30 mouse cellular contexts compared by ENCODE assay signal in the genomic region with DNA sequence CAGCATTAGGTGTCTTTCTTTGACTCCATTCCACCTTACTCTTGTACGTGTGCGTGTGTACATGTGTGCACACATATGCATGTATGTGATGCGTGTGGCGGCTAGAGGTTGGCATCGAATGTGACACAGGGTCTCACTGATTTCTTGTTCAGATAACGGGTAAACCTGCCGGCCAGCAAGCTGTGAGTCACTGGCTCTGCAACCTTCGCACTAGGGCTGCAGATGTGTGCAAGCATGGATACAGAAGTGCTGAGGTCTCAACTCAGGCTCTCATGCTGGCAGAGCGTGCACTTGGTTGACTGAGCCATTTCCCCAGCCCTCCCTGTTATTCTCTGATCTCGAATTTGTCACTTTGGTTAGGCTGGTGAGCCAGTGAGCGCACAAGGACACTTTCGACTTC. TPM values are rescaled to one million over a fixed set of nuclear protein-coding genes. Genes with fewer than 3 reads are reported as not detected.
A peak's percentile ranks its signal among the peaks of the same experiment; 100 is the strongest.
DNase-seq lines count a peak whose midpoint lies in the region; ATAC-seq and TF ChIP-seq lines count a peak whose summit lies in the region.
"Had no signal": no experiment of that assay in that cellular context is flagged by ENCODE, and none has a peak within 500 bp of the region (broad histone marks: within the 10 kb centered on the region; RNA-seq: fewer than 3 reads in every experiment).

No protein-coding gene starts in this region.

- 0 out of 2 replicates have a peak overlapping the region, but pooled peaks have one; percentile 13 for H3K9ac ChIP-seq in hindbrain, embryonic 12.5 days
- H3K9ac ChIP-seq in hindbrain, embryonic 13.5 days, result no peak overlapping the region
- H3K9ac ChIP-seq in midbrain, embryonic 11.5 days (ENCODE audit: low read length), result no peak overlapping the region
- H3K9ac ChIP-seq in intestine, postnatal 0 days (ENCODE audit: low read depth, low read length), result no peak overlapping the region
- H3K9ac ChIP-seq: embryonic facial prominence, embryonic 12.5 days; heart, embryonic 12.5 days; hindbrain, embryonic 15.5 days; neural tube, embryonic 12.5 days had no signal

- 96% methylated on average over 12 of the region's 12 CpGs for WGBS in hindbrain, embryonic 12.5 days
- 95% methylated on average over 12 of the region's 12 CpGs for WGBS in hindbrain, embryonic 13.5 days
- 92% methylated on average over 12 of the region's 12 CpGs for WGBS in midbrain, embryonic 11.5 days
- WGBS in midbrain, embryonic 10.5 days, result 92% methylated on average over 12 of the region's 12 CpGs
- 78% methylated on average over 12 of the region's 12 CpGs for WGBS in intestine, postnatal 0 days

- DNase-seq in midbrain, embryonic 11.5 days (ENCODE audit: low spot score, missing footprints), result peak; percentile 14
- DNase-seq in midbrain, embryonic 10.5 days (ENCODE audit: low spot score), result no peak
- no peak for DNase-seq in B cell, adult 2 months
- no peak for DNase-seq in kidney, adult 18-20 months
- DNase-seq: adrenal gland, postnatal 25 days; cerebellum, adult 11-12 months; cerebellum, adult 9-11 months; embryo, embryonic 11 days; gastrocnemius, postnatal 14 days; heart, adult 11 months; heart, postnatal 4 days; kidney, adult 9 months; kidney, postnatal 10 days; layer of hippocampus, postnatal 36 days; left cerebral cortex, postnatal 4 days; lung, postnatal 36 days; right cerebral cortex, adult 18-20 months; right cerebral cortex, postnatal 4 days had no signal

- H3K4me3 ChIP-seq in hindbrain, embryonic 12.5 days, result no peak overlapping the region
- no peak overlapping the region for H3K4me3 ChIP-seq in hindbrain, embryonic 13.5 days
- no peak overlapping the region for H3K4me3 ChIP-seq in midbrain, embryonic 11.5 days (ENCODE audit: low read depth, low read length)
- H3K4me3 ChIP-seq in midbrain, embryonic 10.5 days, result no peak overlapping the region
- no peak overlapping the region for H3K4me3 ChIP-seq in intestine, postnatal 0 days (ENCODE audit: low read depth, low read length)
- H3K4me3 ChIP-seq: embryonic facial prominence, embryonic 12.5 days; heart, embryonic 12.5 days; hindbrain, embryonic 15.5 days; neural tube, embryonic 12.5 days had no signal

- peaks cover 25% of the 10 kb centered on the region for H3K4me1 ChIP-seq in hindbrain, embryonic 12.5 days
- H3K4me1 ChIP-seq in hindbrain, embryonic 13.5 days (replicated peaks), result peaks cover 42% of the 10 kb centered on the region
- peaks cover 17% of the 10 kb centered on the region for H3K4me1 ChIP-seq in midbrain, embryonic 11.5 days (ENCODE audit: control insufficient read depth, insufficient read depth, low read length)
- peaks cover 38% of the 10 kb centered on the region for H3K4me1 ChIP-seq in midbrain, embryonic 10.5 days
- H3K4me1 ChIP-seq in intestine, postnatal 0 days (replicated peaks; ENCODE audit: control insufficient read depth, insufficient read depth, low read length), result peaks cover 7% of the 10 kb centered on the region; the same call in 1 of the 2 replicates

- no peak for TF ChIP-seq CTCF in intestine, postnatal 0 days (IDR thresholded peaks at IDR 0.05; ENCODE audit: low read depth)

- H3K36me3 ChIP-seq in hindbrain, embryonic 12.5 days, result peaks cover 9% of the 10 kb centered on the region; the same call in 1 of the 2 replicates
- H3K36me3 ChIP-seq in hindbrain, embryonic 13.5 days, result no peaks in the 10 kb centered on the region
- no peaks in the 10 kb centered on the region for H3K36me3 ChIP-seq in midbrain, embryonic 11.5 days (ENCODE audit: control insufficient read depth, insufficient read depth, low read length)
- H3K36me3 ChIP-seq in midbrain, embryonic 10.5 days, result peaks cover 12% of the 10 kb centered on the region
- no peaks in the 10 kb centered on the region; the same call in 1 of the 2 replicates for H3K36me3 ChIP-seq in intestine, postnatal 0 days (ENCODE audit: control insufficient read depth, insufficient read depth)
- H3K36me3 ChIP-seq: hindbrain, embryonic 15.5 days had no signal

- no peak for ATAC-seq in hindbrain, embryonic 12.5 days (ENCODE audit: low FRiP score)
- no peak for ATAC-seq in hindbrain, embryonic 13.5 days (ENCODE audit: low FRiP score)
- no peak for ATAC-seq in midbrain, embryonic 11.5 days (ENCODE audit: low FRiP score)
- ATAC-seq in intestine, postnatal 0 days, result no peak
- ATAC-seq: CD4-positive, CD25-positive, alpha-beta regulatory T cell, adult 4 months; forebrain, embryonic 14.5 days; inflammation-experienced regulatory T-cells, adult 6 months; midbrain, embryonic 16.5 days; Patski had no signal

- no peaks in the 10 kb centered on the region for H3K9me3 ChIP-seq in hindbrain, embryonic 12.5 days (replicated peaks)
- no peaks in the 10 kb centered on the region for H3K9me3 ChIP-seq in hindbrain, embryonic 13.5 days
- H3K9me3 ChIP-seq in midbrain, embryonic 11.5 days (ENCODE audit: control insufficient read depth, low read length), result no peaks in the 10 kb centered on the region
- H3K9me3 ChIP-seq in midbrain, embryonic 10.5 days (replicated peaks), result no peaks in the 10 kb centered on the region
- H3K9me3 ChIP-seq in intestine, postnatal 0 days (ENCODE audit: control insufficient read depth), result no peaks in the 10 kb centered on the region
- H3K9me3 ChIP-seq: embryonic facial prominence, embryonic 12.5 days; heart, embryonic 12.5 days; hindbrain, embryonic 15.5 days; neural tube, embryonic 12.5 days had no signal

- no peak overlapping the region for H3K4me2 ChIP-seq in hindbrain, embryonic 12.5 days (replicated peaks)
- H3K4me2 ChIP-seq in hindbrain, embryonic 13.5 days, result no peak overlapping the region
- H3K4me2 ChIP-seq in midbrain, embryonic 11.5 days, result no peak overlapping the region
- no peak overlapping the region for H3K4me2 ChIP-seq in intestine, postnatal 0 days (replicated peaks; ENCODE audit: low read depth)
- H3K4me2 ChIP-seq: embryonic facial prominence, embryonic 12.5 days; heart, embryonic 12.5 days; hindbrain, embryonic 15.5 days; neural tube, embryonic 12.5 days had no signal

- no peak overlapping the region for H3K27ac ChIP-seq in hindbrain, embryonic 12.5 days
- H3K27ac ChIP-seq in hindbrain, embryonic 13.5 days, result no peak overlapping the region
- H3K27ac ChIP-seq in midbrain, embryonic 11.5 days (ENCODE audit: low read depth, low read length), result no peak overlapping the region
- no peak overlapping the region for H3K27ac ChIP-seq in midbrain, embryonic 10.5 days (replicated peaks)
- 0 out of 2 replicates have a peak overlapping the region, but pooled peaks have one; percentile 2 for H3K27ac ChIP-seq in intestine, postnatal 0 days (ENCODE audit: low read depth, low read length)
- H3K27ac ChIP-seq: embryonic facial prominence, embryonic 12.5 days; hindbrain, embryonic 15.5 days; neural tube, embryonic 12.5 days had no signal

- H3K27me3 ChIP-seq in hindbrain, embryonic 12.5 days, result peaks cover 6% of the 10 kb centered on the region; the same call in 1 of the 2 replicates
- H3K27me3 ChIP-seq in hindbrain, embryonic 13.5 days, result no peaks in the 10 kb centered on the region
- H3K27me3 ChIP-seq in midbrain, embryonic 11.5 days (ENCODE audit: control insufficient read depth, insufficient read depth, low read length), result no peaks in the 10 kb centered on the region
- no peaks in the 10 kb centered on the region for H3K27me3 ChIP-seq in midbrain, embryonic 10.5 days (ENCODE audit: low read depth, poor library complexity, severe bottlenecking)
- no peaks in the 10 kb centered on the region for H3K27me3 ChIP-seq in intestine, postnatal 0 days (replicated peaks; ENCODE audit: control insufficient read depth, insufficient read depth, low read length)
- H3K27me3 ChIP-seq: embryonic facial prominence, embryonic 12.5 days; heart, embryonic 12.5 days; hindbrain, embryonic 15.5 days; neural tube, embryonic 12.5 days; Patski had no signal

RNA-seq across cellular contexts. Expression of a gene that starts 3.2 kb away (rescaled TPM):
- polyA plus RNA-seq in hindbrain, embryonic 12.5 days (2016; fragmentation: Nextera tagmentation; extraction: Ambion mirVana), result 113 and 114 TPM in 2 replicates
- 122 TPM in 2 replicates for polyA plus RNA-seq in hindbrain, embryonic 13.5 days (2015; fragmentation: Nextera tagmentation; extraction: Ambion mirVana)
- 135 and 144 TPM in 2 replicates for polyA plus RNA-seq in midbrain, embryonic 11.5 days (2014; fragmentation: Nextera tagmentation; extraction: Ambion mirVana)
- 176 and 189 TPM in 2 replicates for polyA plus RNA-seq in midbrain, embryonic 10.5 days (2016; fragmentation: Nextera tagmentation; extraction: Ambion mirVana)
- 122 and 124 TPM in 2 replicates for polyA plus RNA-seq in intestine, postnatal 0 days (2015; fragmentation: Nextera tagmentation; extraction: Ambion mirVana)

RNA-seq across cellular contexts. Expression of a gene that starts 5.6 kb away (rescaled TPM):
- 1.8 and 2.1 TPM in 2 replicates for polyA plus RNA-seq in hindbrain, embryonic 12.5 days (2016; fragmentation: Nextera tagmentation; extraction: Ambion mirVana)
- 2.4 TPM in 2 replicates for polyA plus RNA-seq in hindbrain, embryonic 13.5 days (2015; fragmentation: Nextera tagmentation; extraction: Ambion mirVana)
- 1.1 and 1.6 TPM in 2 replicates for polyA plus RNA-seq in midbrain, embryonic 11.5 days (2014; fragmentation: Nextera tagmentation; extraction: Ambion mirVana)
- polyA plus RNA-seq in midbrain, embryonic 10.5 days (2016; fragmentation: Nextera tagmentation; extraction: Ambion mirVana), result 1.3 and 1.4 TPM in 2 replicates
- polyA plus RNA-seq in intestine, postnatal 0 days (2015; fragmentation: Nextera tagmentation; extraction: Ambion mirVana), result 1.0 and 1.3 TPM in 2 replicates

RNA-seq across cellular contexts. Expression of a gene that starts 35.3 kb away (rescaled TPM):
- 39.0 and 45.2 TPM in 2 replicates for polyA plus RNA-seq in hindbrain, embryonic 12.5 days (2016; fragmentation: Nextera tagmentation; extraction: Ambion mirVana)
- 34.9 and 38.0 TPM in 2 replicates for polyA plus RNA-seq in hindbrain, embryonic 13.5 days (2015; fragmentation: Nextera tagmentation; extraction: Ambion mirVana)
- 20.7 and 22.8 TPM in 2 replicates for polyA plus RNA-seq in midbrain, embryonic 11.5 days (2014; fragmentation: Nextera tagmentation; extraction: Ambion mirVana)
- 36.8 and 45.4 TPM in 2 replicates for polyA plus RNA-seq in midbrain, embryonic 10.5 days (2016; fragmentation: Nextera tagmentation; extraction: Ambion mirVana)
- polyA plus RNA-seq in intestine, postnatal 0 days (2015; fragmentation: Nextera tagmentation; extraction: Ambion mirVana), result 39.4 and 41.8 TPM in 2 replicates
